Mouse (Mus musculus): ENCODE results near the gene Emc10. TPM values are rescaled to one million over a fixed set of nuclear protein-coding genes. Genes with fewer than 3 reads are reported as not detected.

The Emc10 gene
- polyA plus RNA-seq, 1 experiment from 2014 or later = 162 TPM

- Histone ChIP-seq H3K4me3 (ENCODE audit: low read depth, low read length) (peak overlapping the region; percentile 10; the same call in 1 of the 2 replicates), H3K9ac (replicated peaks; ENCODE audit: low read depth, low read length) (0 out of 2 replicates have a peak overlapping the region, but pooled peaks have one; percentile 2), H3K4me1 (ENCODE audit: control insufficient read depth, insufficient read depth, low read length) (peaks cover 44% of the 10 kb centered on the region), H3K4me2 (ENCODE audit: low read depth, low read length) (peak overlapping the region; percentile 97), H3K27ac (ENCODE audit: low read depth, low read length) (peak overlapping the region; percentile 28; the same call in 1 of the 2 replicates), H3K9me3 (ENCODE audit: control insufficient read depth, low read length) (no peaks in the 10 kb centered on the region), H3K36me3 (ENCODE audit: control insufficient read depth, insufficient read depth, low read length) (peaks cover 37% of the 10 kb centered on the region), H3K27me3 (ENCODE audit: control insufficient read depth, insufficient read depth, low read length) (no peaks in the 10 kb centered on the region; the same call in 1 of the 2 replicates)
- no peak for ATAC-seq (ENCODE audit: low read depth)
- WGBS = 33% methylated on average over 12 of the region's 12 CpGs
These were observed 50.1 kb downstream of the Emc10 start for GRCm38 (mm10) chr7:44446070-44446855.

GRCm38 (mm10) chr7:44445528-44445923, 50.8 kb downstream of the Emc10 start:
- ATAC-seq (ENCODE audit: low read depth) = no peak

GRCm38 (mm10) chr7:44444886-44445527, 51.3 kb downstream of the Emc10 start:
- no peak for ATAC-seq (ENCODE audit: low read depth)
- no peaks in the 10 kb centered on the region; the same call in 1 of the 2 replicates for H3K27me3 ChIP-seq (ENCODE audit: control insufficient read depth, insufficient read depth, low read length)

More at GRCm38 (mm10) chr7:44445528-44445923, 50.8 kb downstream of the Emc10 start:
- Histone ChIP-seq H3K9me3 (ENCODE audit: control insufficient read depth, low read length) (no peaks in the 10 kb centered on the region), H3K27ac (ENCODE audit: low read depth, low read length) (no peak overlapping the region), H3K4me3 (ENCODE audit: low read depth, low read length) (peak overlapping the region; percentile 80), H3K4me1 (ENCODE audit: control insufficient read depth, insufficient read depth, low read length) (peaks cover 46% of the 10 kb centered on the region), H3K27me3 (ENCODE audit: control insufficient read depth, insufficient read depth, low read length) (no peaks in the 10 kb centered on the region; the same call in 1 of the 2 replicates), H3K4me2 (ENCODE audit: low read depth, low read length) (peak overlapping the region; percentile 97), H3K36me3 (ENCODE audit: control insufficient read depth, insufficient read depth, low read length) (peaks cover 37% of the 10 kb centered on the region), H3K9ac (replicated peaks; ENCODE audit: low read depth, low read length) (peak overlapping the region; percentile 32)
- WGBS = 22% methylated on average over 7 of the region's 7 CpGs

GRCm38 (mm10) chr7:44443268-44444173, 52.8 kb downstream of the Emc10 start:
- Histone ChIP-seq H3K27me3 (ENCODE audit: control insufficient read depth, insufficient read depth, low read length) (no peaks in the 10 kb centered on the region; the same call in 1 of the 2 replicates), H3K4me2 (ENCODE audit: low read depth, low read length) (peak overlapping the region; percentile 97), H3K9ac (replicated peaks; ENCODE audit: low read depth, low read length) (peak overlapping the region; percentile 99), H3K36me3 (ENCODE audit: control insufficient read depth, insufficient read depth, low read length) (peaks cover 28% of the 10 kb centered on the region; the same call in 1 of the 2 replicates), H3K9me3 (ENCODE audit: control insufficient read depth, low read length) (no peaks in the 10 kb centered on the region), H3K27ac (ENCODE audit: low read depth, low read length) (peak overlapping the region; percentile 98), H3K4me3 (ENCODE audit: low read depth, low read length) (peak overlapping the region; percentile 80), H3K4me1 (ENCODE audit: control insufficient read depth, insufficient read depth, low read length) (peaks cover 43% of the 10 kb centered on the region)
- 3% methylated on average over 20 of the region's 20 CpGs for WGBS
- peak; percentile 32 for ATAC-seq (ENCODE audit: low read depth)

More at GRCm38 (mm10) chr7:44444886-44445527, 51.3 kb downstream of the Emc10 start:
- Histone ChIP-seq H3K4me1 (ENCODE audit: control insufficient read depth, insufficient read depth, low read length) (peaks cover 46% of the 10 kb centered on the region), H3K36me3 (ENCODE audit: control insufficient read depth, insufficient read depth, low read length) (peaks cover 33% of the 10 kb centered on the region), H3K4me3 (ENCODE audit: low read depth, low read length) (peak overlapping the region; percentile 80), H3K9me3 (ENCODE audit: control insufficient read depth, low read length) (no peaks in the 10 kb centered on the region), H3K4me2 (ENCODE audit: low read depth, low read length) (peak overlapping the region; percentile 97), H3K27ac (ENCODE audit: low read depth, low read length) (no peak overlapping the region), H3K9ac (replicated peaks; ENCODE audit: low read depth, low read length) (peak overlapping the region; percentile 32)
- WGBS = 19% methylated on average over 29 of the region's 29 CpGs

- Histone ChIP-seq H3K36me3 (ENCODE audit: control insufficient read depth, insufficient read depth, low read length) (peaks cover 19% of the 10 kb centered on the region; the same call in 1 of the 2 replicates), H3K27ac (ENCODE audit: low read depth, low read length) (peak overlapping the region; percentile 98), H3K4me3 (ENCODE audit: low read depth, low read length) (peak overlapping the region; percentile 80), H3K9ac (replicated peaks; ENCODE audit: low read depth, low read length) (peak overlapping the region; percentile 99), H3K4me1 (ENCODE audit: control insufficient read depth, insufficient read depth, low read length) (peaks cover 42% of the 10 kb centered on the region), H3K9me3 (ENCODE audit: control insufficient read depth, low read length) (no peaks in the 10 kb centered on the region), H3K4me2 (ENCODE audit: low read depth, low read length) (peak overlapping the region; percentile 97), H3K27me3 (ENCODE audit: control insufficient read depth, insufficient read depth, low read length) (no peaks in the 10 kb centered on the region; the same call in 1 of the 2 replicates)
- ATAC-seq (ENCODE audit: low read depth) = peak; percentile 36
- WGBS = 0% methylated on average over 12 of the region's 14 CpGs
These were observed 53.9 kb downstream of the Emc10 start for GRCm38 (mm10) chr7:44442407-44442821.

- WGBS = 0% methylated on average over 14 of the region's 14 CpGs
- Histone ChIP-seq H3K4me3 (ENCODE audit: low read depth, low read length) (peak overlapping the region; percentile 80), H3K4me1 (ENCODE audit: control insufficient read depth, insufficient read depth, low read length) (peaks cover 36% of the 10 kb centered on the region), H3K36me3 (ENCODE audit: control insufficient read depth, insufficient read depth, low read length) (peaks cover 14% of the 10 kb centered on the region; the same call in 1 of the 2 replicates), H3K27me3 (ENCODE audit: control insufficient read depth, insufficient read depth, low read length) (no peaks in the 10 kb centered on the region; the same call in 1 of the 2 replicates), H3K9me3 (ENCODE audit: control insufficient read depth, low read length) (no peaks in the 10 kb centered on the region), H3K4me2 (ENCODE audit: low read depth, low read length) (peak overlapping the region; percentile 97), H3K27ac (ENCODE audit: low read depth, low read length) (peak overlapping the region; percentile 98), H3K9ac (replicated peaks; ENCODE audit: low read depth, low read length) (peak overlapping the region; percentile 99)
- ATAC-seq (ENCODE audit: low read depth) = peak; percentile 79
These were observed 54.6 kb downstream of the Emc10 start for GRCm38 (mm10) chr7:44441648-44442109.

- Histone ChIP-seq H3K4me2 (ENCODE audit: low read depth, low read length) (peak overlapping the region; percentile 97), H3K9me3 (ENCODE audit: control insufficient read depth, low read length) (no peaks in the 10 kb centered on the region), H3K4me3 (ENCODE audit: low read depth, low read length) (peak overlapping the region; percentile 80), H3K36me3 (ENCODE audit: control insufficient read depth, insufficient read depth, low read length) (peaks cover 9% of the 10 kb centered on the region; the same call in 1 of the 2 replicates), H3K27me3 (ENCODE audit: control insufficient read depth, insufficient read depth, low read length) (no peaks in the 10 kb centered on the region; the same call in 1 of the 2 replicates), H3K4me1 (ENCODE audit: control insufficient read depth, insufficient read depth, low read length) (peaks cover 32% of the 10 kb centered on the region), H3K9ac (replicated peaks; ENCODE audit: low read depth, low read length) (peak overlapping the region; percentile 99; the same call in 1 of the 2 replicates), H3K27ac (ENCODE audit: low read depth, low read length) (peak overlapping the region; percentile 98)
- peak; percentile 1; the same call in 1 of the 2 replicates for ATAC-seq (ENCODE audit: low read depth)
- 10% methylated on average over 1 of the region's 1 CpGs for WGBS
These were observed 55.1 kb downstream of the Emc10 start for GRCm38 (mm10) chr7:44441180-44441579.

- no peak overlapping the region for H3K4me2 ChIP-seq (ENCODE audit: low read depth, low read length)
- peaks cover 25% of the 10 kb centered on the region for H3K4me1 ChIP-seq (ENCODE audit: control insufficient read depth, insufficient read depth, low read length)
- peaks cover 5% of the 10 kb centered on the region; the same call in 1 of the 2 replicates for H3K36me3 ChIP-seq (ENCODE audit: control insufficient read depth, insufficient read depth, low read length)
- no peak overlapping the region for H3K9ac ChIP-seq (replicated peaks; ENCODE audit: low read depth, low read length)
- no peaks in the 10 kb centered on the region; the same call in 1 of the 2 replicates for H3K27me3 ChIP-seq (ENCODE audit: control insufficient read depth, insufficient read depth, low read length)
- H3K9me3 ChIP-seq (ENCODE audit: control insufficient read depth, low read length) = no peaks in the 10 kb centered on the region
- H3K27ac ChIP-seq (ENCODE audit: low read depth, low read length) = no peak overlapping the region; the same call in 1 of the 2 replicates
- H3K4me3 ChIP-seq (ENCODE audit: low read depth, low read length) = no peak overlapping the region
- ATAC-seq (ENCODE audit: low read depth) = no peak
- 85% methylated on average over 1 of the region's 1 CpGs for WGBS
These were observed 55.9 kb downstream of the Emc10 start for GRCm38 (mm10) chr7:44440479-44440878.

Data from neural tube, embryonic 14.5 days (tissue).